Mouse (Mus musculus) thymus, postnatal 25 days (tissue): Measurements from ENCODE around the gene Cd44.

Experiments used
- DNase-seq: peaks from one replicate; pipeline ENCODE4 v3.0.0; 2022

The Cd44 gene

DNA sequence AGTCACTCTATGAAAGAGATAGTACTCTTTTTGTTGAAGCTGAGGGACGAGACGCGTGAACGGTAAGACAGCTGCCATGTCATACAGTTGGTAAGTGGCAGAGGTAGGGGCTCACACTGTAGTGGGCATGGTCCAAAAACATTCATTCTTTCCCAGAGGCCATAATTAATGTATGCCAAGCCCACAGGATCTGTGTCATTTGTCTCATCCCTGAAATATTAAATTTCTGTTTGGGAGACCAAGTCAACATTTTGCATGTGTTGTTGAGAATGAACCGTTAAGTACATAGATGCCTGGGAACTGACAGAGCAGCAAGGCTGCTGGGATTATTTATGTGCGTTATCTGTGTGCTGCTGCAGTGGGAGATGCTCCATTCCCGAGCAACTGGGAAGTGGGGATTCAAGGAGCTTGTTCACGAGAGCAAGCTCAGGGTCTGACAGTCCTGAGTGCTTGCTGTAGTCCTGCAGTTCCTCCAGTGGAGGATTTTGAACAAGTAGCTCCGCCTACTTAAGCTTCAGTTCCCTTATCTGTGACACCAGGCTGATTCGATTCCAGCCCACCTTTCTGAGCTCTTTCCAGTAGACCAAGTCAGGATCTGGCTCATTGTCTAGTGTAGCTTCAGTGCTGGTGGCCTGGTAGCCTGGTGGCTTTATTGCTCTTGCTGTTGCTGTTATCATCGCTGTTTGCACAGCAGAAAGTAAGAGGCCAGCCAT is 12.5 kb upstream of the Cd44 start:
- no peak for DNase-seq

DNA sequence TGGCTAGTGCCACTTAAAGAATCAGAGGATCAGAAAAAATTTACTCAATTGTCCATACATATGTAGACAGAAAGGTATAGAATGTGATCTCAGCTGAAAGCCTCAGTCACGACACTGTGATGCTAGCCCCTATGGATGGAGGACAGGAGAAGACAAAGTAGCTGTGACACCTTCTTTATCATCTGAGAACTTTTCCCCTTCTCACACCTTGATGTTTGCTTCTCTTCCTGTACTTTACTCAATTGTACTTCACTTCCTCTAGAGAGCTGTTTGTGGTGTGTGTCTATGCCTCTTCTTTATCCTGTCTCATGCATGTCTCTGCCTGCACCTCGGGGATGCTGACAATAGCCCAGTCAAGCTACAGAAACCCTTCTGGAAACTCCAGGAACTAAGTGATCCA is 11.5 kb upstream of the Cd44 start:
- peak; percentile 51 for DNase-seq

DNA sequence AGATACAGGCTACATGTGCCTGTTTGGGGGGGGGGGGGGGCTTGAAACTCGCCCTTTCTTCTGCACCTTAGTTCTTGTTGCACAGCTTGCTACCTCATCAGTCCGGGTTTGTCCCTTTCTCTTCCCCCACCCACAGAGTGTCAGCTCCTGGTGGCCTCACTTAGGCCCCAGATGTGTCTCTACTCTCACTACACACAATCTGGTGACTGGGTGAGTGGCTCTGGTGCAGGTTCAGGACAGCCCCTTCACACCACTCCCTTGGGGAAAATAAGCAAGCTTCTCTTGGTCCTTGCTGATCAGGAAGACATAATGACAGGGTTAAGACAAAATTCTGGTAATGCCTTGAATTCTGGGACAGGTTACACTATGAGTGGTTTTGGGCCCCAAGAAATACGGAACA is 11.0 kb upstream of the Cd44 start:
- no peak for DNase-seq

DNA sequence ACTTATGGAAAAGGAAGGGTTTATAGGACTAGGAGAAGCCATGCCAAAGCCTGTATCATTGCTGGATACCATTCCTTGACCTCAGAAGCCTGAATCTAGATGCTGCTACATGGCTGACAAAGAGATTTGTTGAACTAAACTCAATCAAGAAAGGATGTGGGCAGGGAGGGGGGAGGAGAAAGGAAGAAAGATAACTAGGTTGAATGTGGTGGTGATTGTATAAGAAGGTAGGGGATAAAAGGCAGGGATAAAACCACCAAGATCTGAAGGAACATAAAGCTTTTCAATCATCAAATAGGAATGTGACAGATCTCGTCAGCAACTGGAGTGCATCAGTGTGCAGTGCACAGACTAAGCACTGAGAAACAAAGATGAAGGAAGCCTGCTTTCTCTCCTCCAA is 7.9 kb upstream of the Cd44 start:
- no peak for DNase-seq

DNA sequence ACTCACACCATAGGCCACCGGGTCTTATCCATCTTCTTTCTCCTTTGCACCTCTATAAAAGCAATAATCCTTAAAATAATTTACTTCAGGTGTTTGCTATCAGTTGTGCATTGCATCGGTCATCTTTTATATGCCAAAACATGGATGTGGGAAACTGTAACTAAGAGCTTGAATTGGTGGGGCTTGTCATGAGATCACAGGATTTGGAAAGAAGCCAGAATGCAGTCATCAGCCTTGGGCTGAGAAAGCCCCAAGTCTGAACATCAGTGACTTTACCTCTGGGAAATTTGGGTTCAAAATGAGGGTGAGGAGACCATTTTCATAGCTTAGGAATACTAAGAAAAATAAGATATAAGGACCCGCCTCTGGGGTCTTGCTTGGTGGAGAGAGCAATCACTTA is 4.1 kb upstream of the Cd44 start:
- DNase-seq: no peak

DNA sequence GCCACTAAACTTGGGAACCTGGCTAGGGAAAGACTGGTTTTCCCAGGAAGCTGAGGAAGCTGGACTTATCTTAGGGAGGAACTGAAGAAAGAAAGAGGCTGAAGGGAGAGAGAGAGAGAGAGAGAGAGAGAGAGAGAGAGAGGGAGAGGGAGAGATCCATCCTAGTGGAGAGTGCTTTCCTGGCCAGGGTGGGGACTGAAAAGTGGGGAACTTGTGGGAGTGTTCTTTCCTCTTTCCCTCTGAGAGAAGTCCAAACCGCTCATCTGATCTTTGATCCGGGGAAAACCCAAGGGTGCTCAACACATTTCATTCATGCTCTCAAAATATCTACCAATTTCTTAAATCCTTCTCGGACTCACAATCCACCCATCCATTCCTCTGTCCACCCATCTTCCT is 361 bp upstream of the Cd44 start:
- no peak for DNase-seq

DNA sequence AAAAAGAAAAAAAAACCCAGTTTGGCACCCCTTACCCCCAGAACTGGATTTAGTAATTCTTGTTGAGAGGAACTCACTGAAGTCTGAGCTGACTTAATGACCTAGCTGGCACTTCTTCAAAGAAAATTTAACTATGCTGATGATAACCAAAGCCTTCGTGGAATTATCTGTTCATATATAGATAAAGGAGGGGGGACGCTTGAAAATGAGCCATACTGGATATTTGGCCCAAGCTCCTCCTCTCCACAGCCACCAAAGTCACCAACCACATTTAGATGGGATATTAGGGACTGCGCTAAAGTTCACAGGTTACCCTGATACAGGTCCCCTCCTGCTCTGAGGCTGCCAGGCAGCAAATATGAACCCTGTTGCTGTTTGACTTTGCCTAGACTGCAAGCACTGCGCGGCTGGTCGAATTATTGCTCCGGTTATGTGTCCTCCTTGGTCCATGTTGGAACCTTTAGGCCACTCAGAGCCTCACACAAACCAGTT is 1.2 kb downstream of the Cd44 start:
- no peak for DNase-seq

DNA sequence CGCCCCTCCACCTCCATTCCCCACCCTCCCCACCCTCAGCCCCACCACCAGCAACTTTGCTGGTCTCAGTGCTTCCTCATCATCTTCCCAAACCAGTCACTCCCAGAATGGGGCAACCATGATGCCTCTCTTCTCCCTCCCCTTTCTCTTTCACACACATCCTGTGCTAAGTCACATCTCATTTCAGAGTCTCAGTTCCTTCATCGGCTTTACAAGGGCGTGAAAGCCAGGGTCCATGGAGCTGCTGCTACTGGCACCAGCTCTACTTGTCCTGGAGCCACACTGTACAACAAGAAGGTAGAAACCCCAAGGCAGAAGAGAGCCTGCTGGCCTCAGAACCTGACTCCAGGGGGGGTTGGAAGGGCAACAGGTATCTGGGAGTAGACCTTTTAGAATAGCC is 2.2 kb downstream of the Cd44 start:
- DNase-seq: no peak

DNA sequence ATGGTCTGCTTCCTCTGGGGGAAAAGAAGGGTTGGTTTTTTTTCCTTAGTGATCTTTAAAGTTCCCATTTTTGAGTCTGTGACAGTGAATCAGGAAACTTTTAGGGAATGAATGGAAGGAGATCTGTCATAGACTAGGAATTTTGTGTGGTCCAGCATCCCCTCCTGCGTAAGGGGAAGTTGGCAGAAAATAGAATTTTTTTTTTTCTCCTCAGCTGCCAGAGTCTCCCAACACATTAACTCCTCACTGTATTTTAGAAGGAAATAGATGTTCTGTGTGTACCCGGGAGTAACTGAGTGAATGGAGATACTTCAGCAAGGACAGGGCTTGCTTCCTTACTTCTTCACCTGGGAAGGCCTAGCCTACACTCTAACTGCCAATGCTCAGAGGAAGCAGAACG is 2.9 kb downstream of the Cd44 start:
- DNase-seq: no peak

DNA sequence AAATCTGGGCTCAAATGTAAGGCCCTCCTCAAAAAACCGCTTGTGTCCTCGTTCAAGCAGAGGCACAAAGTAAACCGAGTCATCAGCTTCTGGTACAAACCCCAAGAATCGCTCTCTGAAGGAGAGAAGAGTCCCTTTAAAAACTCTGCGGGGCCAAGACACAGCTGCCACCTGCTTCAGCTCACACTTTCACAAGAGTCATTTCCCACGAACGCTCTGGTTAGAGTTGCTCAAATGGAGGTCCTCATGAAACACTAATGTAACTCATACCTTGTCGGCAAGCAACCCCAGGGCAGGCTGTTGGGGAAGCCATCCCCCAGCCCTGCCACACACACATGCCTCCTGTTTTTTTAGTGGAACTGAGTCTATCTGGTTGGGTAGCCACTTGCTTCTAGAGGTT is 5.3 kb downstream of the Cd44 start:
- DNase-seq: peak; percentile 42

DNA sequence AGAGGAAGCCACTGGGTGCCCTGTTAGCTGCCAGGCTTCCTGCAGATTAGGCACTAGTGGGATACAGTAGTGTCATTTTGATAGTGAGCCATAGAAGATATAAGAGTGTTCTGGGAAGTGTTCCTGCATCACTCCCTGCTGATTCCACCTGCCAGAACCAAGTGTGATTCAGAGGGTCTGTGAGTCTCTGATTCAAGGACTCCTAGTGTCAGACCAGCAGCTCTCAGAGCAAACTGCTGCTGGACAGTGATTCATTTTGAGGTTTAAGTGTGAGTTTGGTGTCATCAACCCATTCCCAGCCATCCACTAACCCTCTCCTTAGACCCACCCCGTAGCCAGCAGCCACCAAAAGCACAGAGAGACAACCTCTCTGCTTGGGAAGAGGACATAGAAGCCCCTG is 6.3 kb downstream of the Cd44 start:
- DNase-seq: no peak

DNA sequence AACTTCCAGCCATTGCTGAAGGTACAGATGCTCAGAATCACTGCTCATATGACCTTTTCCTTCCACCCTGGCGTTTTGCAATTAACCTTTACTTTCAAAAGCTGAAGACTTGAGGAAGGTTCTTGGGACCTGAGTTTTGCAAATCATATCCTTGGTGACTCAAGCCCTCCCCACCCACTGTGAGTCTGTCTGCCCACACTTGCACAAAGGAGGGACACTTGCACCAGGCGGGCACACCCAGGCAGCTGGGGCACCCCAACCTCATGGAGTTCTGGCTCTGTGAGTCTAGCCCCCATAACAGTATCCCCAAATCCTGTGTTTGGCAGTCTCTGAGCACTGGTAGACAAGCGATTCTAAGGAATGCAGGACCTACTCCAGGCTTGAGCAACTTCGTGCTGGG is 6.7 kb downstream of the Cd44 start:
- DNase-seq: no peak

DNA sequence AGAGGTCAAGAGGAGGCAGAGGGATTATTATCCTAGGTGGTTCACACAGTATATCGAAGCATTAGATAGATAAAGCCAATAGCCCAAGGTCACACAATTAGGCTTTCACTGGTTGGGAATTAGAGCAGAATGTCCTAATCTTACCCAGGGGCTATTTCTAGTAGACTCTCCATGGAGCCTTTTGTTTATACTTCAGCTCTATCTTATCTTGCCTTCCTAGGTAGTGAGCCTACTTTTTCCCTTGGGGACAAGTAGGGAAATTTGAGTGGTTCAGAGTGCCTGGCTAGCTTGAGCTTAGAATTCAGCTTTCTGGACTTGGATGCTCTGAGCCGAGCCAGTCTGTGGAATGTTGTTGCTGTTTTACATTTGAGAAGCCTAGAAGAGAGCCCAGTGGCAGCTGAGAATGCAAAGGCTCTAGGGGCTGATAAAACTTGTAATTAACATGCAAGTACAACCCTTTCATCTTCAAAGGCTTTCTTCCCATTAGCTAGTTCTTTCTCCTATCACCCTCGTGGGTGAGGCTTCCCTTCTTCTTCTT is 12.7 kb downstream of the Cd44 start:
- no peak for DNase-seq

DNA sequence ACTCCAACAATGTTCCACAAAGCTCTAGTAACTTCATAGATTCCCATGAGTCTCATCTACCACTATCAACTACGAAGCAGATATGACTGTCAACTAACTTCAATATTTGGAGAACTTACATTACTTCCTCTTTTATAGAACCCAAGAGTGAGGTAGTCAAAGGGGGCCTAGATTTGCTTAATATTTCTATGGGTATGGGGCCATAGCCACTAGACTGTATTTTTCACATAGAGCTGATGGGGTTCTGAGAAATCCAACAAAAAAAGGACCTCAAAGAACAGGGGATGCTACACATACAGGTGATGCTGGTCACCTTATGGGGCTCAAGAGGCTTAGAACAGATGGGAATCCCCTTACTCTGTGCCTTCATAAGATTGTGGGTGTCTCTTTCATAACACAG is 14.3 kb downstream of the Cd44 start:
- no peak for DNase-seq

DNA sequence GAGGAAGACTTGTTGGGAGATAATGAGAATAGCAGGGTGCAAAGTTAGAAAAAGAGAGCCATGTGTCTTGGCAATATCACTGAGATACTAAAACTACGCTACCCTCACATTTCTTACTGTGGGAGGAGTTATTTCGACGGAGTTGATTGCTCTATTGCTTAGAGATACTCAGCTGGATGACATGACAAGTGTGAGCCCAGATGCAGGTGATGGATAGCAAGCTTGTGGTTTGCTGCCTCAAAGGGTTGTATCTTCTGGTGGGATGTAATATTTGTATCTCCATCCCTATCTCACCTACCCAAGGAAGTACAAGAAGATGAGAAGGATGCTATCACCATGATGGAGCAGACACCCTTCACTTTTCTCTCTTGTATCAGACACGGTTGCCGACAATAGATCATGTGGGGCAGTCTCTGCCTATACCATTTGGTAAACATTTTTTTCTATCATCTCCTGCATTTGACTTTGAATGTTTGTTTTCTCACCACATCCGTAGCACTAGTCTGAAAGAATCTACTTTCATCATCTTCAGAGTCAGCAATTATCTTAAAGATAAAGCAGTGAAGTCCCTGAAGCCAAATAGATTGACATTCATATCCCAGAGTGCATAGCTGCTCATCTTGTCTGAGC is 15.0 kb downstream of the Cd44 start:
- no peak for DNase-seq

DNA sequence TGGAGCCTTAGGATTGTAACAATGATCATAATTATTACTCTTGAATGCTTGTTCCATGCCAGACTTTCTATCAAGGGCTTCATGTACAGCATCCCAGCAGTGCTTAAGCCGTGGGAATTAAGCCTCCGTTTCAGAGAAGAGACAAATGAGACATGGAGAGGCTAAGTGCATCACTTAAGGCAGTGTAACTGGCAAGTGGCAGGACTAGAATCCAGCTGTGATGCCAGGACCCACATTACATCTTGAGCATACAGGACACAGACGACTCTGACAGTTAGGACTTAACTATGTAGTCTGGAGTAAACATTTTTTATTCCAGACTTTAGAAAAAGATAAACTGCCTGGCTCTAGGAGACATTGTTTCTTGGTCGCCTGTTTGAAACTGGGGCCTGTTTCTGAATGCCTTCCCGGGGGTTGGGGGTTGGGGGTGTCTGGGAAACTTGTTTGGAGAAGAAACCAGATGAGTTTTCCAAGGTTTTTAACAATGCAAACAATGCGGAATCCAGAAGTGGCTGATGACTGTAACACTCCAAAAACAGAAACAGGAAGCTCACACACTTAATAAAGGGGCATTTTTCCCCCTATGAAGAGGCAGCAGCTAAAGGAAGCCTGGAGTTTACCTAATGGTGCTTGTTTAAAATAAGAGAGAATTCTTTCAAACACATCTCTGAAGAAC is 18.7 kb downstream of the Cd44 start:
- DNase-seq: no peak

DNA sequence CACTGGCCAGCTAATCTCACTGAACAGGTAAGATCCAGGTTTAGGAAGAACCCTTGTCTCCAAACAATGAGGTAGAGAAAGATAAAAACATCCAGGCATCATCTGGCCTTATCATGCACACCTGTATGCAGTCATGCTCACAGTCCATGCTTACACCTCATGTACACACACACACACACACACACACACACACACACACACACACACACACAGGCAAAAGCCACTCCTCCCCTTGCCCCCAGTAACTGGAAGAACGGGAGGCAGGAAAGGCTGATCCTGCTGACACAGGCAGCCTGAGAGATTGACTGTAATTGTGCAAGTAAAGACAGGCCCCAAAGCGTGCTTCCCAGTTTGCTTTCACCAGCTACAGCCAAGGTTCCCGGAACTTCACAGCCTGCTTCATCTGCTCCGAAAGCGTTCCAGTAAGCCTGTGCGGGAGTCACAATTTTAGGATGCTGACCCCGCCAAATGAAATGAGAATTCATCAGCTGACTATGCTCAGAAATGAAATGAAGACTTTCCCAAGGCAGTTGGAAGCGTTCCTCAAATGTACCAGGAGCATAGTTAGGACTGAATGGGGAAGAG is 19.4 kb downstream of the Cd44 start:
- no peak for DNase-seq

DNA sequence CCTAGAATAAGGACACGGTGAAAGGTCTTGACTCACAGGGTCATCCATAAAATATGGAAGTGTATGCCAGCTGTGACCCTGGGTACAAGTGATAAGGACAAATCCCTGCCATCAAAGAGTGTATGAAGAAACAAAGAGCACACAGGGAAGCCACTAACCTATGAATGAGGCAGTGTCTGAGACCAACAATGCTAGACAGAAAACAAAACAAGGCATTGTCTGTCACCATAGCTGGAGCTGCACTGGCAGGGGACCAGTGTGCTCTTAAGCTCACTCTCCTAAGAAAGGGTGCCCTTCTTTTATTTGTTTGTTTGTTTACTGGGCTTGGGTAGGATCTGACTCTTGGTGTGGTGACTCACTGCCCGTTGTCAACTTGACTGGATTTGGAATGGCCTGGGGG is 23.0 kb downstream of the Cd44 start:
- DNase-seq: no peak

DNA sequence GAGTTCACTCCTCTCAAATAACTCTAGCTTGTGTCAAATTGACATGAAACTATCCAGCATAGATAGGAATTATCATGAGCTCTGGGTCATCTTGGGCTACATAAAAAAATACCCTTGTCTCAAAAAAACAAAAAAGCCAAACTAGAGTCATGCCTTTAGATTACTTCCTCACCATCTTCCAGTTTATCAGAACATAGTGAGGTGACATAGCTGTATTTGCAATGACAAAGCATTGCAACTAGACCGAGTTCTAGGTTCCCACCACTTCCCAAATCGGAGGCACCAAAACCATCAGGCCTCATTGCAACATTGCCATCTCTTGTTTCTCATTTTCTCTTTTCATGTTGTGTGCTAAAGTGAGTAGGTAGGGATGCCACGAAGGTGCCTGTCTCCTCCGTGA is 24.0 kb downstream of the Cd44 start:
- DNase-seq: no peak

DNA sequence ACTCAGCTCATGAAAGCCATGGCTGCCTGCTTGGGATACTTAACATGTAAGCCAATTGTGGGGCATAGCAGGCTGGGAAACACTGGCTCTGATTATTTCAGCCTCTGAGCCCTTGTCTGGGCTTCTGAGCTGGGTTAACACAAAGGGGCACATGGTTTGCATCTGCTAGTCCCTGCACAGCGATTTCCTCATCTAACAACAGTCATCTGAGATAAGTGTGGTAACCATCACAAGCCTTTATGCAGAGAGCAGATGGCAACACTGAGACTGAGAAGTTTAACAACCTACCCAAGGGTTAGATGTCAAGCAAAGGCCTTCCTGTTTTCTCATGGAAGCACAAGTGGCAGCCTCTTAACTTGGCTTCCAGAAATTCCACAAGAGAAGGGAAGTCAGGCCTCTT is 25.3 kb downstream of the Cd44 start:
- no peak for DNase-seq

DNA sequence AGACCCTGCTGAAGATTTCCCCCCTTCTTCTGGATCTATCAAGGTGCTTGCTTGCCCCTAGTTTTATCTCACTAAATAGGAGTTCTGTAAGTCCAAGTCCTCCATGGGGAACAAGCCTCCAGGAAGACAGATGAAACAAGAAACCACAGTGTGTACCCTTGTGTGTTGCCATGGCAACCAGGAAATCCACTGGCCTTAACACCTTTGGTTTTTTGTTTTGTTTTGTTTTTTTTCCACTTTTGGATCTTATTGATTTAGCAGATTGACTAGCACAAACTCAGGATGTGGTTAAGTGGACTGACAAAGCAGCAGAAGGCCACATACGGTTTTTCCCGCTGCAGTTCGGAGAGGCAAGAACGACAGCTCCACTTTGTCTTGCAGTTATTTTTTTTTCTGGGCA is 27.6 kb downstream of the Cd44 start:
- DNase-seq: peak; percentile 52

DNA sequence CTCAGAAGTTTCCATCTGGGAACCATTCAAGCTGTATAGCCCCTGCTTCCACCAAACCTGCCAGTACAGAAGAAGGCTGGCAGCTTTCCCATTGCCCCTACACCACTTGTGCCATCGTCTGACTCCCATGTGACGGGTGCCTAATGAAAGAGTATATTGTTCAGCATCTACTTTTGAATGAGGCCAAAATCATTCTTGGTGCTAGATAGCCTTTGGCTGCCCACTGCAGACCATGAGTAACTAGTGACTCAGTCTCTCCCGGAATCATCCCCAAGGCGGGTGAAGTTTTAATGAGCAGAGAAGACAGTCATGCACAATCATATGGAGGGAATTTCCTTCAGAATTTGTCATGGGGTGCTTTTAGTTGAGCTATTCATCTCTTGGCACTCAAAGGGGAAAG is 28.3 kb downstream of the Cd44 start:
- no peak for DNase-seq

DNA sequence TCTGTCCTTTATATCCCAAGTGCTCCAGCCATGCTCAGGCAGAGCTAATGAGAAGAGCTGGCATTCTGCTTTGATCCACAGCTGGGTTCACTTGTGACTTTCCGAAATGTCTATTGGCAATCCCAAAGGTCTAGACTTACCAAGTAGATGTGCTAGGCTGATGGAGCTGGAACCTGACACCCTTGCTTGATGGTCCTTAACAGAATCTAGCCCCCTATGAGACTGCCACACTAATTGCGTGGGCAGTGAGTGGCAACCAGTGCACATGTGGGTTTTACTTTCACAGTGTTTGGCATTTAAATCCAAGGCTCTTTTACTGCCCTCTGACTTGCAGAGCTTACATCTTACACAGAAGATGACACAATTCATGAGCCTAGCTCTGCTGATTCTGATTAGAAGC is 29.0 kb downstream of the Cd44 start:
- DNase-seq: no peak

DNA sequence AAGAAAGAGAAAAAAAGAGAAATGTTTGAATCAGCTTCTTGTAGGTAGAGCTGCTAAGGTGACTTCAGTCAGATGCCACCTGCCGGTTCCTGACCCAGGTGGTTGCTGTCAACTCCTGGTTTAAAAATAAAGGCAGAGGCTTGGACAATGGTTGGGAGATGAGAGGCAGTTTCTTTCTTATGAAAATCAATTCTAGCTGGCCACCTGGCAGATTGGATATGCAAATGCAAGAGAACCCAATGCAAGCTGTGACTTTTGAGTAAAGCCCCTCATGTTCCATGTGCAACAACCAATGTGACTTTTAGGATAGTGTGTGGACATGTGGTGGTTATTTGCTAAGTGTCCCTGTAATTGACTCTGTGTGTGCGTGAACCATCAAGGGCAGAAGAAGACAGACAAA is 33.0 kb downstream of the Cd44 start:
- DNase-seq: peak; percentile 40
